Mouse (Mus musculus) forebrain, embryonic 12.5 days (tissue): ENCODE data around the gene Cldn20. TPM values are rescaled to one million over a fixed set of nuclear protein-coding genes. Genes with fewer than 3 reads are reported as not detected.
A peak's percentile ranks its signal among the peaks of the same experiment; 100 is the strongest.

ENCODE experiments used
- ATAC-seq: fragments of 200-750 bp; cut with Nextera tagmentation; 2 replicates; pipeline ENCODE4 v1.8.0; 2017; ENCODE audit warnings: moderate TSS enrichment; ENCODE audit not compliant: low FRiP score
- H3K27ac ChIP-seq: fragments of 300-500 bp; sonication (generic); 2 replicates; pipeline ENCODE4 v1.5.1; 2016; ENCODE audit warnings: mild to moderate bottlenecking
- H3K27me3 ChIP-seq: fragments of 300-500 bp; sonication (generic); 2 replicates; pipeline ENCODE4 v1.6.1; 2016; ENCODE audit warnings: mild to moderate bottlenecking
- H3K36me3 ChIP-seq: fragments of 300-500 bp; sonication (generic); replicated peaks from 2 replicates; pipeline ENCODE4 v1.6.1; 2016; ENCODE audit warnings: mild to moderate bottlenecking
- H3K4me1 ChIP-seq: fragments of 300-500 bp; sonication (generic); 2 replicates; pipeline ENCODE4 v1.6.1; 2016
- H3K4me2 ChIP-seq: fragments of 300-500 bp; sonication (generic); 2 replicates; pipeline ENCODE4 v1.6.1; 2016; ENCODE audit warnings: mild to moderate bottlenecking, moderate library complexity
- H3K4me3 ChIP-seq: fragments of 300-500 bp; sonication (generic); replicated peaks from 2 replicates; pipeline ENCODE4 v1.5.1; 2016; ENCODE audit warnings: mild to moderate bottlenecking
- H3K9ac ChIP-seq: fragments of 300-500 bp; sonication (generic); 2 replicates; pipeline ENCODE4 v1.6.1; 2016; ENCODE audit warnings: mild to moderate bottlenecking
- H3K9me3 ChIP-seq: fragments of 300-500 bp; sonication (generic); 2 replicates; pipeline ENCODE4 v1.6.1; 2016
- WGBS: fragments of 180-500 bp; shearing (Covaris S2); methylation state at CpG from one replicate; pipeline ENCODE4 v1.1.7; 2016; 5-methylcytosine and 5-hydroxymethylcytosine counted together
- polyA plus RNA-seq: library from polyadenylated mRNA; unstranded; fragments of >200 nt; fragmentation: Nextera tagmentation; extraction: Ambion mirVana; gene quantifications from 2 replicates; pipeline ENCODE4 v1.2.1, GENCODE M21; 2016

Gene Cldn20
- 0.32 TPM in 1 of 2 replicates, not detected in the other for polyA plus RNA-seq

- Histone ChIP-seq H3K9me3 (no peaks in the 10 kb centered on the region), H3K27me3 (no peaks in the 10 kb centered on the region), H3K27ac (no peak within 1 kb of the TSS), H3K4me2 (no peak within 1 kb of the TSS), H3K9ac (no peak within 1 kb of the TSS), H3K36me3 (peaks cover 4% of the 10 kb centered on the region; the same call in 1 of the 2 replicates), H3K4me1 (no peaks in the 10 kb centered on the region), H3K4me3 (no peak within 1 kb of the TSS)
- no peak for ATAC-seq
- 83% methylated on average over 4 of the region's 4 CpGs for WGBS
These were observed at the start of gene Cldn20 for GRCm38 (mm10) chr17:3532254-3532653. Cldn20 (plus strand) TSS chr17:3532554.

- Histone ChIP-seq H3K4me1 (peaks cover 3% of the 10 kb centered on the region), H3K27me3 (no peaks in the 10 kb centered on the region), H3K4me2 (no peak overlapping the region), H3K36me3 (no peaks in the 10 kb centered on the region), H3K4me3 (no peak overlapping the region), H3K27ac (no peak overlapping the region), H3K9ac (no peak overlapping the region), H3K9me3 (no peaks in the 10 kb centered on the region)
- WGBS, result 82% methylated on average over 8 of the region's 8 CpGs
- ATAC-seq, result no peak
These were observed 49.3 kb upstream of the Cldn20 start for GRCm38 (mm10) chr17:3483091-3483490.

GRCm38 (mm10) chr17:3485851-3486250 lies 46.5 kb upstream of the Cldn20 start:
- Histone ChIP-seq H3K9me3 (no peaks in the 10 kb centered on the region), H3K36me3 (no peaks in the 10 kb centered on the region), H3K27ac (no peak overlapping the region), H3K4me1 (peaks cover 4% of the 10 kb centered on the region), H3K4me2 (no peak overlapping the region), H3K9ac (no peak overlapping the region), H3K27me3 (no peaks in the 10 kb centered on the region), H3K4me3 (no peak overlapping the region)
- WGBS, result 71% methylated on average over 7 of the region's 7 CpGs
- no peak for ATAC-seq

GRCm38 (mm10) chr17:3487211-3487610 lies 45.1 kb upstream of the Cldn20 start:
- Histone ChIP-seq H3K27ac (no peak overlapping the region), H3K4me2 (no peak overlapping the region), H3K4me1 (peaks cover 4% of the 10 kb centered on the region; the same call in 1 of the 2 replicates), H3K27me3 (no peaks in the 10 kb centered on the region), H3K9ac (no peak overlapping the region), H3K9me3 (no peaks in the 10 kb centered on the region), H3K36me3 (no peaks in the 10 kb centered on the region), H3K4me3 (no peak overlapping the region)
- 91% methylated on average over 4 of the region's 4 CpGs for WGBS
- ATAC-seq, result no peak

GRCm38 (mm10) chr17:3487721-3488601 lies 44.4 kb upstream of the Cldn20 start:
- Histone ChIP-seq H3K4me1 (peaks cover 4% of the 10 kb centered on the region; the same call in 1 of the 2 replicates), H3K4me3 (no peak overlapping the region), H3K9ac (no peak overlapping the region), H3K4me2 (no peak overlapping the region), H3K9me3 (no peaks in the 10 kb centered on the region), H3K36me3 (no peaks in the 10 kb centered on the region), H3K27me3 (no peaks in the 10 kb centered on the region), H3K27ac (peak overlapping the region; percentile 50; the same call in 1 of the 2 replicates)
- peak; percentile 60 for ATAC-seq
- WGBS, result 64% methylated on average over 12 of the region's 12 CpGs

GRCm38 (mm10) chr17:3490216-3490895 lies 42.0 kb upstream of the Cldn20 start:
- no peaks in the 10 kb centered on the region for H3K9me3 ChIP-seq
- no peak overlapping the region for H3K27ac ChIP-seq
- no peak overlapping the region for H3K9ac ChIP-seq
- no peaks in the 10 kb centered on the region for H3K27me3 ChIP-seq
- H3K4me2 ChIP-seq, result no peak overlapping the region
- H3K4me3 ChIP-seq, result no peak overlapping the region
- 85% methylated on average over 11 of the region's 11 CpGs for WGBS
- peaks cover 4% of the 10 kb centered on the region; the same call in 1 of the 2 replicates for H3K4me1 ChIP-seq
- H3K36me3 ChIP-seq, result no peaks in the 10 kb centered on the region
- no peak for ATAC-seq

GRCm38 (mm10) chr17:3491065-3491464 lies 41.3 kb upstream of the Cldn20 start:
- no peak for ATAC-seq
- Histone ChIP-seq H3K9me3 (no peaks in the 10 kb centered on the region), H3K4me2 (no peak overlapping the region), H3K9ac (no peak overlapping the region), H3K36me3 (no peaks in the 10 kb centered on the region), H3K4me3 (no peak overlapping the region), H3K4me1 (peaks cover 4% of the 10 kb centered on the region; the same call in 1 of the 2 replicates), H3K27ac (no peak overlapping the region), H3K27me3 (no peaks in the 10 kb centered on the region)
- 74% methylated on average over 5 of the region's 5 CpGs for WGBS

GRCm38 (mm10) chr17:3491667-3492066 lies 40.7 kb upstream of the Cldn20 start:
- H3K27ac ChIP-seq, result no peak overlapping the region
- no peak overlapping the region for H3K4me3 ChIP-seq
- peaks cover 4% of the 10 kb centered on the region; the same call in 1 of the 2 replicates for H3K4me1 ChIP-seq
- H3K9ac ChIP-seq, result no peak overlapping the region
- H3K36me3 ChIP-seq, result no peaks in the 10 kb centered on the region
- 82% methylated on average over 6 of the region's 6 CpGs for WGBS
- H3K9me3 ChIP-seq, result no peaks in the 10 kb centered on the region
- ATAC-seq, result no peak
- no peak overlapping the region for H3K4me2 ChIP-seq
- no peaks in the 10 kb centered on the region for H3K27me3 ChIP-seq

- WGBS, result 78% methylated on average over 2 of the region's 2 CpGs
- Histone ChIP-seq H3K9me3 (no peaks in the 10 kb centered on the region), H3K27me3 (no peaks in the 10 kb centered on the region), H3K27ac (no peak overlapping the region), H3K9ac (no peak overlapping the region), H3K4me3 (no peak overlapping the region), H3K4me2 (no peak overlapping the region), H3K36me3 (no peaks in the 10 kb centered on the region), H3K4me1 (no peaks in the 10 kb centered on the region)
- ATAC-seq, result no peak
These were observed 36.8 kb upstream of the Cldn20 start for GRCm38 (mm10) chr17:3495576-3495975.

GRCm38 (mm10) chr17:3496080-3496479 lies 36.3 kb upstream of the Cldn20 start:
- H3K9me3 ChIP-seq, result no peaks in the 10 kb centered on the region
- ATAC-seq, result no peak
- H3K27me3 ChIP-seq, result no peaks in the 10 kb centered on the region
- H3K4me2 ChIP-seq, result no peak overlapping the region
- no peak overlapping the region for H3K4me3 ChIP-seq
- no peak overlapping the region for H3K9ac ChIP-seq
- WGBS, result 88% methylated on average over 3 of the region's 3 CpGs
- no peak overlapping the region for H3K27ac ChIP-seq
- H3K36me3 ChIP-seq, result no peaks in the 10 kb centered on the region
- no peaks in the 10 kb centered on the region for H3K4me1 ChIP-seq

GRCm38 (mm10) chr17:3498086-3498485 lies 34.3 kb upstream of the Cldn20 start:
- ATAC-seq, result no peak
- no peaks in the 10 kb centered on the region for H3K4me1 ChIP-seq
- no peak overlapping the region for H3K9ac ChIP-seq
- no peaks in the 10 kb centered on the region for H3K27me3 ChIP-seq
- H3K36me3 ChIP-seq, result no peaks in the 10 kb centered on the region
- WGBS, result 21% methylated on average over 3 of the region's 3 CpGs
- no peaks in the 10 kb centered on the region for H3K9me3 ChIP-seq
- no peak overlapping the region for H3K4me2 ChIP-seq
- H3K4me3 ChIP-seq, result no peak overlapping the region
- no peak overlapping the region for H3K27ac ChIP-seq

- H3K4me3 ChIP-seq, result no peak overlapping the region
- no peak overlapping the region for H3K27ac ChIP-seq
- H3K9me3 ChIP-seq, result no peaks in the 10 kb centered on the region
- H3K9ac ChIP-seq, result no peak overlapping the region
- H3K4me2 ChIP-seq, result no peak overlapping the region
- no peak for ATAC-seq
- H3K4me1 ChIP-seq, result no peaks in the 10 kb centered on the region
- H3K36me3 ChIP-seq, result no peaks in the 10 kb centered on the region
- 92% methylated on average over 3 of the region's 3 CpGs for WGBS
- no peaks in the 10 kb centered on the region for H3K27me3 ChIP-seq
These were observed 33.8 kb upstream of the Cldn20 start for GRCm38 (mm10) chr17:3498580-3498979.
